Mouse (Mus musculus) mouse embryonic stem cell (cell line): ENCODE results near the gene Epha4.

Experiments used
- in situ Hi-C, 2 experiments: fragments of 300-500 bp; cut with MboI; formaldehyde crosslinking; loops; 1 replicate in 1 of 2; 3 replicates in 1 of 2; pipeline ENCODE4 v1.14.3; 2019 to 2020; ENCODE audit warnings: low sequenced_read_pairs in 2 of 2, low pct_unique_long_range_greater_than_20kb in 1 of 2, mixed read lengths in 1 of 2; ENCODE audit not compliant: unreplicated experiment in 1 of 2

The Epha4 gene

GRCm38 (mm10) chr1:77377550-77377980 lies 137.3 kb downstream of the Epha4 start:
- in situ Hi-C loops, result loop anchor here in 1 of 2 experiments (10.0 kb wide), 1 partner anchor 137 kb away; the partner anchor contains the start of gene Epha4

GRCm38 (mm10) chr1:77374054-77374453 lies 140.8 kb downstream of the Epha4 start:
- in situ Hi-C loops, result loop anchor here in 1 of 2 experiments (10.0 kb wide), 1 partner anchor 141 kb away; the partner anchor contains the start of gene Epha4

- in situ Hi-C loops, result loop anchor here in 1 of 2 experiments (10.0 kb wide), 1 partner anchor 144 kb away; the partner anchor contains the start of gene Epha4
These were observed 144.0 kb downstream of the Epha4 start for GRCm38 (mm10) chr1:77370921-77371320.

GRCm38 (mm10) chr1:77369255-77369837 lies 145.5 kb downstream of the Epha4 start:
- in situ Hi-C loops, result no loop called here

GRCm38 (mm10) chr1:77365850-77366249 lies 149.0 kb downstream of the Epha4 start:
- in situ Hi-C loops, result no loop called here

- in situ Hi-C loops, result no loop called here
These were observed 150.3 kb downstream of the Epha4 start for GRCm38 (mm10) chr1:77364596-77364995.

- in situ Hi-C loops, result no loop called here
These were observed 151.0 kb downstream of the Epha4 start for GRCm38 (mm10) chr1:77363848-77364247.

GRCm38 (mm10) chr1:77346459-77346858 lies 168.4 kb downstream of the Epha4 start:
- in situ Hi-C loops, result no loop called here

GRCm38 (mm10) chr1:77343792-77344191 lies 171.1 kb downstream of the Epha4 start:
- in situ Hi-C loops, result no loop called here

GRCm38 (mm10) chr1:77339701-77340100 lies 175.2 kb downstream of the Epha4 start:
- in situ Hi-C loops, result no loop called here

- in situ Hi-C loops, result no loop called here
These were observed 176.5 kb downstream of the Epha4 start for GRCm38 (mm10) chr1:77338346-77338745.

- in situ Hi-C loops, result no loop called here
These were observed 178.0 kb downstream of the Epha4 start for GRCm38 (mm10) chr1:77336937-77337336.

- in situ Hi-C loops, result no loop called here
These were observed 196.2 kb downstream of the Epha4 start for GRCm38 (mm10) chr1:77318597-77319127.
